20 mouse cellular contexts compared by ENCODE assay signal in the genomic region with DNA sequence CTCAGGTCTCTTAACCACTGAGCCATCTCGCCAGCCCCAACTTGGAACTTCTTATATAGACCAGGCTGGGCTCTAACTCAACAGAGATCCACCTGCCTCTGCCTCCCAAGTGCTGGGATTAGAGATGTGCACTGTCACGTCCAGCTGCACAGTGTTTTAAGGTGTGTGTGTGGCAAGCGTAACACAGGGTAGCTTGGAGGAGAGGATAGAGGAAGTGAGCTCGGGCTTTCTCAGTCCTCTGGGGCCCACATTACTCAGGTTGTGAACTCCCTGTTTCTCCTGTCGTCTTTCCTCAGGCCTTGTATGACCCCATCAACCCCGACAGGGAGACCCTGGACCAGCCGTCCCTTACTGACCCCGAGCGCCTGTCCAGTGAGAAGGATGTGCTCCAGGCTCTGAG. TPM values are rescaled to one million over a fixed set of nuclear protein-coding genes. Genes with fewer than 3 reads are reported as not detected.
DNase-seq lines count a peak whose midpoint lies in the region; ATAC-seq and TF ChIP-seq lines count a peak whose summit lies in the region.
"Had no signal": no experiment of that assay in that cellular context is flagged by ENCODE, and none has a peak within 500 bp of the region (broad histone marks: within the 10 kb centered on the region; RNA-seq: fewer than 3 reads in every experiment).

No protein-coding gene starts in this region.

- H3K36me3 ChIP-seq in splenic B cell, adult 2 months (ENCODE audit: control insufficient read depth, insufficient read depth, low read length, poor library complexity, severe bottlenecking), result no peaks in the 10 kb centered on the region; the same call in 1 of the 2 replicates
- H3K36me3 ChIP-seq in thymus, adult 2 months (ENCODE audit: control insufficient read depth, insufficient read depth, low read length), result no peaks in the 10 kb centered on the region
- peaks cover 27% of the 10 kb centered on the region for H3K36me3 ChIP-seq in intestine, postnatal 0 days (ENCODE audit: control insufficient read depth, insufficient read depth)

- DNase-seq in A20 (ENCODE audit: low read depth, low spot score), result peak; percentile 42
- DNase-seq in splenic B cell, adult 2 months (ENCODE audit: low read depth, low spot score), result peak; percentile 36
- no peak for DNase-seq in thymus, adult 2 months
- DNase-seq: adrenal gland, adult 8-10 months; adrenal gland, postnatal 14 days; adrenal gland, postnatal 36 days; cerebellum, adult 11-12 months; cerebellum, adult 2 months; cerebellum, adult 9-10 months; cerebellum, postnatal 10 days; cerebellum, postnatal 25 days; forebrain, postnatal 0 days had no signal

- TF ChIP-seq CTCF in thymus, adult 2 months (IDR thresholded peaks at IDR 0.05; ENCODE audit: borderline replicate concordance, control insufficient read depth, extremely low read depth, insufficient read depth, low read length, poor library complexity), result no peak
- TF ChIP-seq CTCF in intestine, postnatal 0 days (IDR thresholded peaks at IDR 0.05; ENCODE audit: low read depth), result no peak

- H3K4me3 ChIP-seq in thymus, adult 2 months (ENCODE audit: control insufficient read depth, insufficient read depth, low read length), result no peak overlapping the region
- no peak overlapping the region for H3K4me3 ChIP-seq in intestine, postnatal 0 days (ENCODE audit: low read depth, low read length)
- H3K4me3 ChIP-seq: embryonic facial prominence, embryonic 10.5 days; embryonic facial prominence, embryonic 12.5 days; forebrain, embryonic 13.5 days; forebrain, embryonic 15.5 days had no signal

- H3K27me3 ChIP-seq in splenic B cell, adult 2 months (ENCODE audit: control insufficient read depth, insufficient read depth, low read length, poor library complexity, severe bottlenecking), result no peaks in the 10 kb centered on the region
- H3K27me3 ChIP-seq in thymus, adult 2 months (ENCODE audit: control insufficient read depth, insufficient read depth, low read length), result no peaks in the 10 kb centered on the region
- H3K27me3 ChIP-seq in intestine, postnatal 0 days (replicated peaks; ENCODE audit: control insufficient read depth, insufficient read depth, low read length), result no peaks in the 10 kb centered on the region
- H3K27me3 ChIP-seq: embryonic facial prominence, embryonic 12.5 days; forebrain, embryonic 13.5 days; forebrain, embryonic 15.5 days had no signal

- H3K9me3 ChIP-seq in intestine, postnatal 0 days (ENCODE audit: control insufficient read depth), result no peaks in the 10 kb centered on the region
- H3K9me3 ChIP-seq: forebrain, embryonic 13.5 days; forebrain, embryonic 15.5 days had no signal

- TF ChIP-seq POLR2A in thymus, adult 2 months (IDR thresholded peaks at IDR 0.05; ENCODE audit: control insufficient read depth, extremely low read depth, insufficient read depth, low read length, poor library complexity), result no peak

- no peaks in the 10 kb centered on the region for H3K4me1 ChIP-seq in thymus, adult 2 months (replicated peaks; ENCODE audit: control insufficient read depth, insufficient read depth, low read length)
- no peaks in the 10 kb centered on the region for H3K4me1 ChIP-seq in intestine, postnatal 0 days (replicated peaks; ENCODE audit: control insufficient read depth, insufficient read depth, low read length)
- H3K4me1 ChIP-seq: embryonic facial prominence, embryonic 10.5 days; embryonic facial prominence, embryonic 12.5 days; forebrain, embryonic 13.5 days; forebrain, embryonic 15.5 days had no signal

- 89% methylated on average over 9 of the region's 9 CpGs for WGBS in thymus, adult 2 months
- 92% methylated on average over 9 of the region's 9 CpGs for WGBS in intestine, postnatal 0 days

- peak; percentile 68 for ATAC-seq in megakaryocyte, adult 5-6 weeks (ENCODE audit: poor library complexity, severe bottlenecking)
- ATAC-seq in intestine, postnatal 0 days, result no peak
- ATAC-seq: forebrain, embryonic 13.5 days; forebrain, embryonic 15.5 days; forebrain, postnatal 0 days had no signal

- no peak overlapping the region for H3K27ac ChIP-seq in thymus, adult 2 months (ENCODE audit: control insufficient read depth, insufficient read depth, low read length)
- H3K27ac ChIP-seq in intestine, postnatal 0 days (ENCODE audit: low read depth, low read length), result no peak overlapping the region
- H3K27ac ChIP-seq: embryonic facial prominence, embryonic 10.5 days; embryonic facial prominence, embryonic 12.5 days; forebrain, embryonic 13.5 days; forebrain, embryonic 15.5 days had no signal

- H3K9ac ChIP-seq in intestine, postnatal 0 days (ENCODE audit: low read depth, low read length), result no peak overlapping the region
- H3K9ac ChIP-seq: embryonic facial prominence, embryonic 12.5 days; forebrain, embryonic 13.5 days; forebrain, embryonic 15.5 days; forebrain, postnatal 0 days had no signal

- no peak overlapping the region for H3K4me2 ChIP-seq in intestine, postnatal 0 days (replicated peaks; ENCODE audit: low read depth)
- H3K4me2 ChIP-seq: embryonic facial prominence, embryonic 12.5 days; forebrain, embryonic 13.5 days; forebrain, embryonic 15.5 days had no signal

RNA-seq across cellular contexts. Expression of gene Tmem143, which starts 9.9 kb away (rescaled TPM):
- total RNA-seq in megakaryocyte, adult 5-6 weeks (2015), result 1.9 and 8.0 TPM in 2 replicates
- 5.8 TPM in 2 replicates for total RNA-seq in megakaryocyte, adult 5-6 weeks (2017)
- 50.6 and 52.5 TPM in 2 replicates for polyA plus RNA-seq in thymus, adult 2 months (2012; rRNA removed)
- polyA plus RNA-seq in intestine, postnatal 0 days (2015; fragmentation: Nextera tagmentation; extraction: Ambion mirVana), result 6.8 and 7.4 TPM in 2 replicates

RNA-seq across cellular contexts. Expression of gene Syngr4, which starts 10.1 kb away (rescaled TPM):
- 1.2 and 1.4 TPM in 2 replicates for total RNA-seq in megakaryocyte, adult 5-6 weeks (2015)
- total RNA-seq in megakaryocyte, adult 5-6 weeks (2017), result not detected in 2 replicates
- 2.7 and 2.9 TPM in 2 replicates for polyA plus RNA-seq in thymus, adult 2 months (2012; rRNA removed)
- 0.72 and 0.75 TPM in 2 replicates for polyA plus RNA-seq in intestine, postnatal 0 days (2015; fragmentation: Nextera tagmentation; extraction: Ambion mirVana)
- total RNA-seq: adrenal gland, adult 18-20 months; ES-E14; forebrain, postnatal 0 days had no signal
- polyA plus RNA-seq: cerebellum, adult 2 months had no signal

RNA-seq across cellular contexts. Expression of gene Emp3, which starts 14.6 kb away (rescaled TPM):
- 661 and 761 TPM in 2 replicates for total RNA-seq in megakaryocyte, adult 5-6 weeks (2015)
- 564 and 565 TPM in 2 replicates for total RNA-seq in megakaryocyte, adult 5-6 weeks (2017)
- polyA plus RNA-seq in thymus, adult 2 months (2012; rRNA removed), result 361 and 365 TPM in 2 replicates
- polyA plus RNA-seq in intestine, postnatal 0 days (2015; fragmentation: Nextera tagmentation; extraction: Ambion mirVana), result 82.4 and 83.3 TPM in 2 replicates

RNA-seq across cellular contexts. Expression of gene Ccdc114, which starts 17.2 kb away (rescaled TPM):
- total RNA-seq in megakaryocyte, adult 5-6 weeks (2015), result 0.84 and 3.3 TPM in 2 replicates
- 3.2 and 3.4 TPM in 2 replicates for total RNA-seq in megakaryocyte, adult 5-6 weeks (2017)
- polyA plus RNA-seq in thymus, adult 2 months (2012; rRNA removed), result 3.3 and 3.7 TPM in 2 replicates
- polyA plus RNA-seq in intestine, postnatal 0 days (2015; fragmentation: Nextera tagmentation; extraction: Ambion mirVana), result 2.9 and 3.3 TPM in 2 replicates

RNA-seq across cellular contexts. Expression of gene Grin2d, which starts 28.4 kb away (rescaled TPM):
- total RNA-seq in megakaryocyte, adult 5-6 weeks (2015), result 0.14 and 0.16 TPM in 2 replicates
- total RNA-seq in megakaryocyte, adult 5-6 weeks (2017), result 0.04 and 0.07 TPM in 2 replicates
- 1.1 and 1.4 TPM in 2 replicates for polyA plus RNA-seq in thymus, adult 2 months (2012; rRNA removed)
- polyA plus RNA-seq in intestine, postnatal 0 days (2015; fragmentation: Nextera tagmentation; extraction: Ambion mirVana), result 0.66 and 1.1 TPM in 2 replicates
